Mouse (Mus musculus): ENCODE measurements around the gene Slc5a3.
A peak's percentile ranks its signal among the peaks of the same experiment; 100 is the strongest.
"Not testable (repeated sequence)": the region's sequence is repeated elsewhere in the genome, so short reads cannot be mapped to it uniquely, and the experiment has no call there.

Slc5a3 gene

GRCm38 (mm10) chr16:92062832-92063231, 4.7 kb downstream of the Slc5a3 start:
- no peak for DNase-seq (ENCODE audit: low read depth, low spot score)

- DNase-seq (ENCODE audit: low read depth, low spot score) = no peak
Measured at GRCm38 (mm10) chr16:92064801-92065200, 6.7 kb downstream of the Slc5a3 start.

GRCm38 (mm10) chr16:92070338-92070737, 12.2 kb downstream of the Slc5a3 start:
- no peak for DNase-seq (ENCODE audit: low read depth, low spot score)

- DNase-seq (ENCODE audit: low read depth, low spot score) = no peak
Measured at GRCm38 (mm10) chr16:92076797-92077196, 18.7 kb downstream of the Slc5a3 start.

- DNase-seq (ENCODE audit: low read depth, low spot score) = no peak
Measured at GRCm38 (mm10) chr16:92083771-92084453, 25.8 kb downstream of the Slc5a3 start.

GRCm38 (mm10) chr16:92089225-92089624, 31.1 kb downstream of the Slc5a3 start:
- DNase-seq (ENCODE audit: low read depth, low spot score) = peak; percentile 13

GRCm38 (mm10) chr16:92091876-92092275, 33.8 kb downstream of the Slc5a3 start:
- DNase-seq (ENCODE audit: low read depth, low spot score) = no peak

- DNase-seq (ENCODE audit: low read depth, low spot score) = no peak
Measured at GRCm38 (mm10) chr16:92098351-92099051, 40.4 kb downstream of the Slc5a3 start.

GRCm38 (mm10) chr16:92099598-92099997, 41.5 kb downstream of the Slc5a3 start:
- no peak for DNase-seq (ENCODE audit: low read depth, low spot score)

- DNase-seq (ENCODE audit: low read depth, low spot score) = no peak
Measured at GRCm38 (mm10) chr16:92100111-92100510, 42.0 kb downstream of the Slc5a3 start.

- DNase-seq (ENCODE audit: low read depth, low spot score) = peak; percentile 70
Measured at GRCm38 (mm10) chr16:92102115-92102514, 44.0 kb downstream of the Slc5a3 start.

GRCm38 (mm10) chr16:92102931-92103330, 44.8 kb downstream of the Slc5a3 start:
- not testable (repeated sequence) for DNase-seq (ENCODE audit: low read depth, low spot score)

GRCm38 (mm10) chr16:92103572-92104331, 45.6 kb downstream of the Slc5a3 start:
- DNase-seq (ENCODE audit: low read depth, low spot score) = no peak

- DNase-seq (ENCODE audit: low read depth, low spot score) = no peak
Measured at GRCm38 (mm10) chr16:92104332-92104590, 46.1 kb downstream of the Slc5a3 start.

- no peak for DNase-seq (ENCODE audit: low read depth, low spot score)
Measured at GRCm38 (mm10) chr16:92104951-92105350, 46.8 kb downstream of the Slc5a3 start.

GRCm38 (mm10) chr16:92105631-92106030, 47.5 kb downstream of the Slc5a3 start:
- DNase-seq (ENCODE audit: low read depth, low spot score) = peak; percentile 27

GRCm38 (mm10) chr16:92107346-92107745, 49.2 kb downstream of the Slc5a3 start:
- no peak for DNase-seq (ENCODE audit: low read depth, low spot score)

- DNase-seq (ENCODE audit: low read depth, low spot score) = no peak
Measured at GRCm38 (mm10) chr16:92114706-92115241, 56.7 kb downstream of the Slc5a3 start.

GRCm38 (mm10) chr16:92115611-92116421, 57.7 kb downstream of the Slc5a3 start:
- no peak for DNase-seq (ENCODE audit: low read depth, low spot score)

GRCm38 (mm10) chr16:92117337-92118209, 59.5 kb downstream of the Slc5a3 start:
- DNase-seq (ENCODE audit: low read depth, low spot score) = no peak

Data from skeletal muscle tissue, adult 2 months (tissue).